Mouse (Mus musculus) left cerebral cortex, adult 2 months (tissue): ENCODE measurements around the gene Irgm1. TPM values are rescaled to one million over a fixed set of nuclear protein-coding genes. Genes with fewer than 3 reads are reported as not detected.
"Not testable (repeated sequence)": the region's sequence is repeated elsewhere in the genome, so short reads cannot be mapped to it uniquely, and the experiment has no call there.

Experiments
- DNase-seq, 2 experiments: peaks; one replicate each; pipeline ENCODE4 v3.0.0; 2021 to 2022; ENCODE audit warnings: low spot score in 2 of 2, mixed read lengths in 1 of 2; ENCODE audit errors: extremely low spot score in 1 of 2
- H3K27ac ChIP-seq: fragments of 200-600 bp; 2 replicates; pipeline ENCODE4 v1.8.1; 2022
- H3K4me3 ChIP-seq: fragments of 200-600 bp; 2 replicates; pipeline ENCODE4 v1.8.1; 2022
- CTCF ChIP-seq: fragments of 200-600 bp; IDR thresholded peaks from 2 replicates; pipeline ENCODE4 v1.8.1; 2022; ENCODE audit warnings: antibody characterized with exemption, mild to moderate bottlenecking, moderate library complexity
- intact Hi-C: fragments of 180-260 bp; cut with DNase I; formaldehyde crosslinking; loops from one replicate; pipeline ENCODE4 v1.15.1; 2025
- total RNA-seq, 2 experiments: library from RNA; stranded (reverse); gene quantifications; 2 replicates each; pipeline ENCODE4 v1.2.3; 2021

Gene Irgm1
- total RNA-seq, 2 experiments from 2014 or later = 5.5 to 5.6 TPM

DNA sequence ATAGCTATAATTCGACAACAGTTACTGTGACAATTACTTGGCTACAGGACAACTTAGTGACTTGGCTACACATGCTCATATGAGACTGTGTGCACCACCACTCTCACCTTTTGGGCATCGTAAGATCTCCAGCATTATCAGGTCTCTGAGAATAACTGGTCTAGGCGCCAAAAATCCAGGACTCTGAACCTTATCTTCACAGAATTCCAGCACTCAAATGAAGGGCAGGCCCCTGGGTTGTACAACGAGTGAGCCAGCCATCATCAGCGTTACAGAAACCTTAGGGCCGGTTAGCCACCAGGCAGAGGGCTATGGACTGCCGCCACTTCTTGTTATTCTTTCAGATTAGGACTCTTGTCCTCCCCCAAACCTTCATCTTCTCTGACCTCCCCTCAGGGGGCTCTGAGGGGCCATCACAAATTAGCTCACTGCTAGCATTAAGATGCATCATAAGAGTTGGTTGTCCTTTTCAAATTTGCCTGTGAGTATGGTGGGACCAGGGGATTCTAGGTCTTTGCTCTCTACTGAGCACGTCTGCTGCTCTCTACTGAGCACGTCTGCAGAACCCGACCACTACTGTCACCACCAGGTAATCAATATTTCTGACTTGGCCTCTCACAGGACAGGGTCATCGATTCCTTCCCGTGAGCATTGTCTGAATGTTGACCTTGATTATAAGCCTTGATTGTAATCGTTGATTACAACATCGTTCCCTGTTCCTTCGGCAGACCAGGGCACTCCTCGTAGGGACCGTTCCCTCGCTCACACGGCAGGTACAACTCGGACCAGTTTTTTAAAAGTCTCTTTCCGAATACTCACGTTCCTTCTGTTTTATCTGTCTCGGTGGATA is 18.6 kb downstream of the Irgm1 start:
- no peak for DNase-seq
- no peak for TF ChIP-seq CTCF
- intact Hi-C loops = no loop called here
- Histone ChIP-seq H3K27ac (peak overlapping the region; percentile 83), H3K4me3 (peak overlapping the region; percentile 51)

DNA sequence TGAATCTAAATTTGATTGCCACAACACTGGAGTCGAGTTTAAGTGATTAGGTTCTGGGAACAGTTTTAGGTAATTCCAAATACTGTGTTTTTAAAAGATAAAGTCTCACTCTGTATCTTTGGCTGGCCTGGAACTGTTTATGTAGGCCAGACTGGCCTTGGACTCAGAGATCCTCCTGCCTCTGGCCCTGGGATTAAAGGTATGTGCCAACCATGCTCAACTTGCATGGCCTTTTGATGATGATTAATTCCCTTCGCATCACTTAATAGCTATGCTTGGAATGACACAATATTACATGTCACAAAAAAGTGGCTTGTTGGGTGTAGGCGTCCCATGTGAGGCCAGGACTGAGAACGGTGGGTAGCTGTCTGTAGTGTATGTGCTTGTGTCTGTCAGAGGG is 19.3 kb downstream of the Irgm1 start:
- intact Hi-C loops = no loop called here
- TF ChIP-seq CTCF = no peak
- Histone ChIP-seq H3K4me3 (no peak overlapping the region), H3K27ac (no peak overlapping the region)
- no peak for DNase-seq

DNA sequence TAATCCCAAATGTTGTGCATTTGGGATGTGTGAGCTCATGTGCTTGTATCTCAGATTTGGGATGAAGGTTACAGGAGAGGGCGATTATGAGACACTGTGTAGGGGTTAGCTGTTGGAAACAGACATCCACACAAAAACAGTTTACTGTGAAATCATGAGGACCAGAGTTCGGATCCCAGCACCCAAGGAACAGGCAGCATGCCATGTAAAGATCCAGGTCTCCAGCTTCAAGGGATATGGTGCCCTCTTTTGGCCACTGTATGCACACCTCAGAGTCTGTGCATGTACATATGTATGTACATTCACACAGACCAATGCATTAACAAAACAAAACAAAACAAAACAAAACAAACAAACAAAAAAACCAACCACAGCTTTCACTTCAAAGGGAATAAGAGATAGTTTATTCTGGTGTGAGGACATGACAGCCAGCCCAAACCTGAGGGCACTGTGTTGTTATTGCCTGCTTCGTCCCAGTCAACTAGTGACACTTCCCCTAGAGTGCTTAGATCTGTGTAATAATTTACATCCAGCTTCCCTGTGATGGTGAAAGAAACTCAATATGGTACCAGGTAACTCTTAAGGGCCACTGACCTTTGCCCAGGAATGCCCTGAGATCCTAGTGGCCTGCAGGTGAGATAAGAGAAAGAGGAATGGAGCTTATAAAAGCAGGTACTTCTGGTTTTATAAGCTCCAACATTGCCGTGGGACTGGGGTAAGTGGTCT is 20.1 kb downstream of the Irgm1 start:
- no peak overlapping the region for H3K27ac ChIP-seq
- no peak overlapping the region for H3K4me3 ChIP-seq
- intact Hi-C loops = no loop called here
- DNase-seq = no peak
- TF ChIP-seq CTCF = no peak; the same call in none of the 2 replicates

DNA sequence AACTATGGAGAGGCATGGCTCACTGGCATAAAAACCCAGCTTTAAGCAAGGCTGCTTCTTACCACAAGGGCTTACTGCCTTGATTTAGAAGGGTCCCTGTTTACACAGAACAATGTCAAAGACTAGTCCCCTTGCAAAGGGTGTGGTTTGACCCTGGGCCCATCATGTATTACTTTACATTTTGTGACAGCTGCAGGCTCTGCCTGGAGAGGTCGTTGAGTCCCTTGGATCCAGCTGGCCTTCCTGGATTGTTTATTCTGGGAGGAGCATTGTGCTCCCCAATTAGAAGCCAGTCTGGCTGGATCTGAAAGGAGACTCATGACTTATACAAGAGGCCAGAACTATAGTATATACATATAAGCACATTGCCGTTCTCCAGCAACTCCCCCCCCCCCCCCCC is 21.2 kb downstream of the Irgm1 start:
- no peak overlapping the region for H3K27ac ChIP-seq
- DNase-seq = no peak
- no peak for TF ChIP-seq CTCF
- intact Hi-C loops = no loop called here
- no peak overlapping the region for H3K4me3 ChIP-seq

DNA sequence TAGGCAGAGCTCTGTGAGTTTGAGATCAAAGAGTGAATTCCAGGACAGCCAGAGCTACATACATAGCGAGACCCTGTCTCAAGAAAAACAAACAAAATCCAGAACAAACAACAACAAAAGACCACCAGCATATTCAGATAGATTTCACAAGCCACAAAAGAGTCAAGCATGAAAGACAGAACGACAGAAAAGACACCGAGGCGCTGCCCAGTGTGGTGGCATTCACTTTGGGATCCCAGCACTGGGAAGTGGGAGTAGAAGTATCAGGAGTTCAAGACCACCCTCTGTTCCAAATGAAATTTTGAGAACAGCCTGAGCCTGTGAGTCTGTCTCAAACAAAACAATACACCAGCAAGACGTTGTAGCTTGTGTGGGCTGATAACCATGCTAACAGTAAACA is 24.6 kb downstream of the Irgm1 start:
- intact Hi-C loops = no loop called here
- no peak for DNase-seq
- H3K27ac ChIP-seq = no peak overlapping the region
- no peak overlapping the region for H3K4me3 ChIP-seq
- no peak for TF ChIP-seq CTCF

DNA sequence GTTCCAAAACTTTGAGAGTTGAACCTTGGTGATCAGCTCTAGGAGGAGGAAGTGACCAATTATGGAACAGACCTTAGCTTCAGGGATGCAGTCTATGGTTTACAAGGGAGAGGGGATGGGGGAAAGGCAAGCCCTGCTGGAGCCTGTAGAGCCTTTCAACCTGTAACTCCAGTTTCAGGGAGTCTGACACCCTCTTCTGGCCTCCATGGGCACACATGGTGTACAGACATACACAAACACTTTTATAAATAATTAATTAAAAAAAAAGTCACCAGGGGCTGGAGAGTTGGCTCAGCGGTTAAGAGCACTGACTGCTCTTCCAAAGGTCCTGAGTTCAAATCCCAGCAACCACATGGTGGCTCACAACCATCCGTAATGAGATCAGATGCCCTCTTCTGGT is 25.1 kb downstream of the Irgm1 start:
- DNase-seq, intact Hi-C loops, H3K27ac ChIP-seq, H3K4me3 ChIP-seq: not testable (repeated sequence)

DNA sequence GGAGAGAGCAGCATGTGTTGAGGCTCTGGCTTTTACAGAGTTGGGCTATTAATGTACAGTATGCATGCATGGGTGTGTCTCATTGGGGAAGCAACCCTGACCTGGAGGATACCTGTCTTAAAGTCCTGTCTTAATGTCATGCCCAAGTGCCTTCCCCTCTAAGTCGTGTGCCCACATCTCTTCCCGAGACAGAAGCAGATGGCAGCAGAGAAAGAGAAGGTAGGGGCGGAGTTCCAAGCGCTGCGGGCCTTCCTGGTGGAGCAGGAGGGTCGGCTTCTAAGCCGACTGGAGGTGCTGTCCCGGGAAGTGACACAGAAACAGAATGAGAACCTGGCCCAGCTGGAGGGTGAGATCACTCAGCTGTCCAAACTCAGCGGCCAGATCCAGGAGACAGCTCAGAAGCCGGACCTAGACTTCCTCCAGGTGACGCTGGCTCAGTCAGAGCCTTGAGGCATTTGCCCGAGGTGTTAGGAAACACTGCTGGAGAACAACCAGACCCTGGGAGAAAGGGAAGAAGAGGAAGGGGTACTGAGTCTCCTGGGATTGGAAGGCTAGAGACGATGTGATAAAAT is 26.2 kb downstream of the Irgm1 start:
- intact Hi-C loops = no loop called here
- TF ChIP-seq CTCF = no peak
- H3K4me3 ChIP-seq = no peak overlapping the region

DNA sequence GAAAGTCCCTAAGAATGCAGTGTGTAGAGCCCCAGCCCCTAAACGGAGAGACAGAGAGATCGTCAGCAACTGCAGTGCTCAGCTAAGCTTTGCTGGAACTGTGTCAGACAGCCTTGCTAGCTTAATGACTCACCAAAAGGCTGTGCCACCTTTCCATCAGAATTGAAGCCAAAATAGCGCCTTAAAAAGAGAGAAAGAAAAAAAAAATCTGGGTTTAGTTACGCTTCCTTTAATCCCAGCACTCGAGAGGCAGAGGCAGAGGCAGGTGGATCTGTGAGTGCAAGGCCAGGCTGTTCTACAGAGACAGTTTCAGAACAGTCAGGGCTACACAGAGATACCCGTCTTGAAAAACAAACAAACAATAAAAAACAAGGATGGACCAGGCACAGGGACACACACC is 27.2 kb downstream of the Irgm1 start:
- intact Hi-C loops = no loop called here
- DNase-seq = no peak
- Histone ChIP-seq H3K4me3 (no peak overlapping the region), H3K27ac (no peak overlapping the region)
- no peak for TF ChIP-seq CTCF

More for the DNA sequence above, 26.2 kb downstream of the Irgm1 start:
- H3K27ac ChIP-seq = no peak overlapping the region
- no peak for DNase-seq

DNA sequence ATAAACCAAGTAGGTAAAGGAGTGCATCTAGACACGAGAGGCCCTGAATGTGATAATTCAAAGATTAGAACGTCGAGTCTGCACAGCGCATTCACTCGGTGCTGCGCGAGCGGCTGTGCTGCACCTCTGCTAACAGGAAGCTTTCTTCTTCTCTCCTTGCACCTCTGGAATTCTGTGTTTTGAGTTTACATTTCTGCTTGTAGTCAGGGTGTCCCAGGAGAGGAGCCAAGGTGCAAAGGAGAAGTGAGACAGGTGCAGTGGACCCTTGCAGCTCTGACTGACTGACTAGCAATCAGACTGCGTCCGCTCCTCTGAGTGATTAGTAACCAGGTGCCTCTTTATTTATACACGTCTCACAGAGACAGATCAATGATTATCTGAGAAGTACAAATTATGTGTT is 28.3 kb downstream of the Irgm1 start:
- no peak for TF ChIP-seq CTCF
- intact Hi-C loops = no loop called here
- Histone ChIP-seq H3K4me3 (no peak overlapping the region), H3K27ac (no peak overlapping the region)
- DNase-seq = no peak

DNA sequence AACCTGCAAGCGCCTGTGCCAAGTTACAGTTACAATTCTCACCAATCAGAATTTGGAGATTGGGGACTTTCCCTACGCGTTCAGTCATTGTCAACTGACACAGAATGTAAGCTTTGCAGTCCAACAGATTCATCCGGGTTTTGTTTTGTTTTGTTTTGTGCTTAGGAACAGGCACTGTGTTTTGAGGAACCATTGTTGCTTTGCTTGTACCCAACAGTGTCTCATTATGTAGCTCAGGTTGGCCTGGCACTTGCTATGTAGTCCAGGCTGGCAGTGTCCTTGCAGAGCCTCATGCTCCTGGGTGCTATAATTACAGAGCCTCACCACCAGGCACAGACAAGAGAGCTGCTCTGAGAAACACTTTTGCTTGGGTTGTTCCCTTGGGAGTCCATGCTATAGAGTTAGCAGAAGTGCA is 29.1 kb downstream of the Irgm1 start:
- Histone ChIP-seq H3K4me3 (no peak overlapping the region), H3K27ac (no peak overlapping the region)
- no peak for TF ChIP-seq CTCF
- intact Hi-C loops = no loop called here
- DNase-seq = no peak

DNA sequence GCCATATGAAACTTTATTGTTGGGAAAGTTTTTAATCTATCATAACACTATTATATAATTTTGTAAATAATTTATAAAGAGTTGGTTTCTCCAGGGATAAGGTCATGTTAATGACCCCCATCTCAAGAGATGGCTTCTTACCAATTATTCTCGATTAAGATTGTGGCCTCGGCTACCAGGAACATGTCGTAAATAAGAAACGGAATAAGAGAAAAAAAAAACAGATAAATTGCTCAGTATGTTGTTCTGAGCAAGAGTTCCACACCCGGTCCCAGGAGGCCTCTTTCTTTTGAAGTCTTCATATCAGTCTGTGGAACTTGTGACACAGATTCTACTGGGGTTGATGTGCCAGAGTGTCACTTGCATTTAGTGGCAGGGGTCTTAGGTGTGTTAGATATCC is 30.3 kb downstream of the Irgm1 start:
- no peak for TF ChIP-seq CTCF
- intact Hi-C loops = no loop called here
- H3K4me3 ChIP-seq = no peak overlapping the region
- no peak overlapping the region for H3K27ac ChIP-seq
- DNase-seq = no peak

DNA sequence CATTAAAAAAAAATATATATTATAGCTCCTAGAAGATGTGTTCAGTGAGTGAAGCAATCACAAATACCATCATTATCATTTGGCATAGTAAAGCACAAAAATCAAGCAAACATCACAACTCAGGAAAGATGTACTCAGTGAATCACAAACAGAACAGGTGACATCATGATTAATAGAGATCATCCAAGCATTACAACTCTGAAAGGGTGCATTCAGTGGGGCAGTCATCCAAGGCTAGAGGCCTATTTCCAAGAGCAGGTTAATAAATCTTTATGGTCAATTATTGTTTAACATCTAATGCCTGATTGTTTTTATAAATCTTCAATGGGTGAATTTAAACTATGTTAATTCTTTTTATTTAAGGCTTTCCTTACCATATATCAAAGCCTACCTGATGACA is 30.7 kb downstream of the Irgm1 start:
- intact Hi-C loops = no loop called here
- Histone ChIP-seq H3K4me3 (no peak overlapping the region), H3K27ac (no peak overlapping the region)
- TF ChIP-seq CTCF = no peak
- no peak for DNase-seq
